Mouse (Mus musculus): ENCODE measurements around the gene Gm43191.

- TF ChIP-seq CTCF (IDR thresholded peaks at IDR 0.05; ENCODE audit: extremely low read depth, insufficient read depth, low read length) (no peak), POLR2A (IDR thresholded peaks at IDR 0.05; ENCODE audit: extremely low read depth, insufficient read depth, low read length) (no peak)
Measured at GRCm38 (mm10) chr3:116656184-116656965, 24.7 kb downstream of the Gm43191 start.

Data from cortical plate, adult 2 months (tissue).